Mouse (Mus musculus) embryonic facial prominence, embryonic 13.5 days (tissue): Measurements from ENCODE around the gene Prkg1. TPM values are rescaled to one million over a fixed set of nuclear protein-coding genes. Genes with fewer than 3 reads are reported as not detected.

Experiments used
- ATAC-seq: fragments of 200-750 bp; cut with Nextera tagmentation; 2 replicates; pipeline ENCODE4 v1.8.0; 2017; ENCODE audit warnings: low read depth; ENCODE audit not compliant: insufficient number of reproducible peaks, insufficient read depth, low FRiP score, low TSS enrichment
- H3K27ac ChIP-seq: fragments of 300-500 bp; sonication (generic); 2 replicates; pipeline ENCODE4 v1.5.1; 2015; ENCODE audit warnings: moderate library complexity, mild to moderate bottlenecking, inconsistent platforms
- H3K27me3 ChIP-seq: fragments of 300-500 bp; sonication (generic); 2 replicates; pipeline ENCODE4 v1.6.1; 2015; ENCODE audit warnings: mild to moderate bottlenecking, inconsistent platforms
- H3K36me3 ChIP-seq: fragments of 300-500 bp; sonication (generic); 2 replicates; pipeline ENCODE4 v1.6.1; 2015; ENCODE audit warnings: mild to moderate bottlenecking, inconsistent platforms
- H3K4me1 ChIP-seq: fragments of 300-500 bp; sonication (generic); 2 replicates; pipeline ENCODE4 v1.6.1; 2015; ENCODE audit warnings: inconsistent platforms
- H3K4me2 ChIP-seq: fragments of 300-500 bp; sonication (generic); 2 replicates; pipeline ENCODE4 v1.6.1; 2015; ENCODE audit warnings: moderate library complexity, mild to moderate bottlenecking, inconsistent platforms
- H3K4me3 ChIP-seq: fragments of 300-500 bp; sonication (generic); 2 replicates; pipeline ENCODE4 v1.5.1; 2015; ENCODE audit warnings: mild to moderate bottlenecking, inconsistent platforms
- H3K9ac ChIP-seq: fragments of 300-500 bp; sonication (generic); 2 replicates; pipeline ENCODE4 v1.6.1; 2015; ENCODE audit warnings: mild to moderate bottlenecking, inconsistent platforms
- H3K9me3 ChIP-seq: fragments of 300-500 bp; sonication (generic); 2 replicates; pipeline ENCODE4 v1.6.1; 2016; ENCODE audit warnings: inconsistent platforms
- WGBS: fragments of 180-500 bp; shearing (Covaris S2); methylation state at CpG from one replicate; pipeline ENCODE4 v1.1.7; 2015; ENCODE audit warnings: mixed read lengths; 5-methylcytosine and 5-hydroxymethylcytosine counted together
- polyA plus RNA-seq: library from polyadenylated mRNA; unstranded; fragments of >200 nt; fragmentation: Nextera tagmentation; extraction: Ambion mirVana; gene quantifications from 2 replicates; pipeline ENCODE4 v1.2.1, GENCODE M21; 2015

Gene Prkg1
- polyA plus RNA-seq, 1 experiment from 2014 or later = 9.1 TPM

GRCm38 (mm10) chr19:30890377-30890776, 874.5 kb downstream of the Prkg1 start:
- no peak overlapping the region for H3K4me3 ChIP-seq
- WGBS = 60% methylated on average over 2 of the region's 2 CpGs
- ATAC-seq = no peak
- no peaks in the 10 kb centered on the region for H3K27me3 ChIP-seq
- no peak overlapping the region for H3K4me2 ChIP-seq
- no peaks in the 10 kb centered on the region for H3K36me3 ChIP-seq
- no peak overlapping the region for H3K9ac ChIP-seq
- no peaks in the 10 kb centered on the region for H3K9me3 ChIP-seq
- H3K4me1 ChIP-seq = no peaks in the 10 kb centered on the region
- no peak overlapping the region for H3K27ac ChIP-seq

DNA sequence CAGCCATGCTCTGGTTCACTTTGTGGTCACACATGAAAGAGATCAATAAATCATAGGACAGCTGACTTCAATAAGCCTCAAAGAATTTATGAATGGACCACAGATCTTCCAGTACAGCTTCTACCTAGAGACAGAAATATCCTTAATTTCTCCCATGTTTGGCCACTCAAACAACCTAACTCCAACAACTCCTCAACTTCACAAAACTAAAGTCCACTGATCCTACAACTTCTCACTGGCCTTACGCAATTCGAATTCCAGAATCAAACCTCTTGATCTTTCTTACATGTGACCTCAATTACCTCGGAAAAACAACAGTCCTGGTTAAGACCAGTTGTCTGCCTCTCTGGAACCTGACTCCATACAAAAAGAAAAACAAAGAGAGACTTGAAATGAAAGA, 875.0 kb downstream of the Prkg1 start:
- no peak overlapping the region for H3K27ac ChIP-seq
- H3K4me3 ChIP-seq = no peak overlapping the region
- no peaks in the 10 kb centered on the region for H3K27me3 ChIP-seq
- no peaks in the 10 kb centered on the region for H3K36me3 ChIP-seq
- H3K9me3 ChIP-seq = no peaks in the 10 kb centered on the region
- WGBS = 29% methylated on average over 3 of the region's 3 CpGs
- no peak overlapping the region for H3K4me2 ChIP-seq
- no peak for ATAC-seq
- H3K9ac ChIP-seq = no peak overlapping the region
- no peaks in the 10 kb centered on the region for H3K4me1 ChIP-seq

GRCm38 (mm10) chr19:30861441-30861840, 903.4 kb downstream of the Prkg1 start:
- ATAC-seq = no peak
- Histone ChIP-seq H3K36me3 (no peaks in the 10 kb centered on the region), H3K9me3 (no peaks in the 10 kb centered on the region), H3K27me3 (no peaks in the 10 kb centered on the region), H3K4me1 (no peaks in the 10 kb centered on the region), H3K4me3 (no peak overlapping the region), H3K27ac (no peak overlapping the region), H3K9ac (no peak overlapping the region), H3K4me2 (no peak overlapping the region)
- WGBS = 67% methylated on average over 4 of the region's 4 CpGs

DNA sequence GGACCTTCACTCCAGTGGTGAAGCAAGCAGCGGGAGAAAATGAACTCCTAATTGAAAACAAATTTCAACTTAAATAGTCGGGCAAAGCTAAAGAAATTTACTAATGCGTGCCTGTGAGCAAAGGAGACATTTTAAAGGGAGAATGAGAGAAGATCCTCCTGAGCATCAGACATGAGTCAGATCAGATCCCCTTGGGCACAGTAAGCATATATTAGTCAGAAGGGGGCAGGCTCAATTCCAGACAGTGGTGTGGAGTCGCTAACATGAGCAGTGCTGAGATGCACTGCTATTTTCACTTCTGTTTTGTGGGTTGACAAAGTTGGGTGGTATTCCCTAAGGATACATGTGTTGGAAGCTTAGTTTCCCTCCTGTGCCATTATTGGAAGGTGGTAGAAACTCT, 913.8 kb downstream of the Prkg1 start:
- Histone ChIP-seq H3K27me3 (no peaks in the 10 kb centered on the region), H3K27ac (no peak overlapping the region), H3K4me3 (no peak overlapping the region), H3K36me3 (no peaks in the 10 kb centered on the region), H3K4me1 (no peaks in the 10 kb centered on the region), H3K9ac (no peak overlapping the region), H3K4me2 (no peak overlapping the region), H3K9me3 (no peaks in the 10 kb centered on the region)
- ATAC-seq = no peak
- WGBS = 37% methylated on average over 4 of the region's 4 CpGs

GRCm38 (mm10) chr19:30844916-30845315, 919.9 kb downstream of the Prkg1 start:
- 67% methylated on average over 4 of the region's 4 CpGs for WGBS
- no peak overlapping the region for H3K9ac ChIP-seq
- H3K4me1 ChIP-seq = peaks cover 3% of the 10 kb centered on the region; the same call in 1 of the 2 replicates
- H3K9me3 ChIP-seq = no peaks in the 10 kb centered on the region
- no peaks in the 10 kb centered on the region for H3K36me3 ChIP-seq
- H3K27me3 ChIP-seq = no peaks in the 10 kb centered on the region
- H3K27ac ChIP-seq = no peak overlapping the region
- H3K4me2 ChIP-seq = no peak overlapping the region
- H3K4me3 ChIP-seq = no peak overlapping the region
- ATAC-seq = no peak

DNA sequence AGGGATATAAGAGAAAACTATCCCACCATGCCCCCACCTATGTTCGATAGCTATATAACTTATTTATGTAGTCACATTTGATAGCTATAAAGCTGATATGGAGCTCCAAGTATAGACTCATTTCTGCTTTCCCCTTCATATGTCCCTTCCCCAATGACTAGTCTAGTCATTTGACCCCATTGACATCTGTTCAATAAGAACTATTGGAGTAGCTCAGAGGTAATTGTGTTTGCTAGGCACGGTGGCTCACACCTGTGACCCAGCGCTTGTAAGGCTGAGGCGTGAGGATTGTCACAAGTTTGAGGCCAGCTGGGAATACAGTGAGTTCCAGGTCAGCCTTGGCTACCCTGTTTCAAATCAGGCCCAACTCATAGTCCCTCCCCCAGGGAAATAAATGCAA, 921.2 kb downstream of the Prkg1 start:
- Histone ChIP-seq H3K27ac (no peak overlapping the region), H3K4me1 (peaks cover 3% of the 10 kb centered on the region; the same call in 1 of the 2 replicates), H3K4me2 (no peak overlapping the region), H3K9me3 (no peaks in the 10 kb centered on the region), H3K9ac (no peak overlapping the region), H3K36me3 (no peaks in the 10 kb centered on the region), H3K4me3 (no peak overlapping the region), H3K27me3 (no peaks in the 10 kb centered on the region)
- no peak for ATAC-seq
- 77% methylated on average over 4 of the region's 4 CpGs for WGBS

DNA sequence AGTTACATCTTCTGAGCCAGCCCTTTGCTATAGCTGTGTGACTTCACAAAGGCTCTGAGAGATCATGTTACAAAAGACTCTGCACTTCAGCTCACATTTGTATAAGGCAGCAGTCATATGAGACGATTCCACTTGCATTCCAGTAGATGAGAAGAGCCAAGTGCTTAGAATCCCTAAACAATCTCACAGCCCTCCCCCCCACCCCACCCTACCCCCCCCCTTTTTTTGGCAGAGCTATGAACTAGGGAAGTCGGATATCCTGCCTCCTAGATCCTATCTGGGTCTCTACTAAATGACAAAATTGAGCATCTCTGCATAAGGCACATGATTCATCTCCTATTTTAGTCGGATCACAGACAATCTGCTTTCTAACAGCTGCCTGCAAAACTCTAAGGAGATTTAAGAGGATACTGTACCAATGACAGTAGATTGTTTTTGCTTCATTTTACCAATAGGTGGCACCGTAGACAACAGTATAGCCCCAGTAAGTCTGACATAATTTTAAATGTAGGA, 921.7 kb downstream of the Prkg1 start:
- H3K27ac ChIP-seq = no peak overlapping the region

GRCm38 (mm10) chr19:30842640-30843039, 922.2 kb downstream of the Prkg1 start:
- no peak for ATAC-seq

More for the DNA sequence above, 921.7 kb downstream of the Prkg1 start:
- Histone ChIP-seq H3K9me3 (no peaks in the 10 kb centered on the region), H3K36me3 (no peaks in the 10 kb centered on the region), H3K4me2 (0 out of 2 replicates have a peak overlapping the region, but pooled peaks have one; percentile 16), H3K9ac (no peak overlapping the region), H3K27me3 (no peaks in the 10 kb centered on the region), H3K4me1 (peaks cover 3% of the 10 kb centered on the region; the same call in 1 of the 2 replicates), H3K4me3 (no peak overlapping the region)
- ATAC-seq = peak; percentile 62; the same call in 1 of the 2 replicates
- 4% methylated on average over 4 of the region's 4 CpGs for WGBS

GRCm38 (mm10) chr19:30833045-30833651, 931.7 kb downstream of the Prkg1 start:
- Histone ChIP-seq H3K27me3 (no peaks in the 10 kb centered on the region), H3K9me3 (0 out of 2 replicates have a peak, but pooled peaks cover 3% of the 10 kb centered on the region), H3K4me2 (no peak overlapping the region), H3K27ac (no peak overlapping the region), H3K4me3 (no peak overlapping the region), H3K36me3 (no peaks in the 10 kb centered on the region), H3K4me1 (no peaks in the 10 kb centered on the region), H3K9ac (no peak overlapping the region)
- no peak for ATAC-seq
- WGBS = 29% methylated on average over 1 of the region's 1 CpGs

More at GRCm38 (mm10) chr19:30842640-30843039, 922.2 kb downstream of the Prkg1 start:
- Histone ChIP-seq H3K27ac (no peak overlapping the region), H3K4me2 (no peak overlapping the region), H3K36me3 (no peaks in the 10 kb centered on the region), H3K27me3 (no peaks in the 10 kb centered on the region), H3K4me3 (no peak overlapping the region), H3K4me1 (peaks cover 3% of the 10 kb centered on the region; the same call in 1 of the 2 replicates), H3K9ac (no peak overlapping the region), H3K9me3 (no peaks in the 10 kb centered on the region)
- WGBS = 7% methylated on average over 1 of the region's 1 CpGs

- Histone ChIP-seq H3K9me3 (0 out of 2 replicates have a peak, but pooled peaks cover 3% of the 10 kb centered on the region), H3K9ac (no peak overlapping the region), H3K36me3 (no peaks in the 10 kb centered on the region), H3K4me2 (no peak overlapping the region), H3K27ac (no peak overlapping the region), H3K4me1 (no peaks in the 10 kb centered on the region), H3K27me3 (no peaks in the 10 kb centered on the region), H3K4me3 (no peak overlapping the region)
- WGBS = 86% methylated on average over 7 of the region's 7 CpGs
- ATAC-seq = no peak
These were observed 935.5 kb downstream of the Prkg1 start for GRCm38 (mm10) chr19:30829231-30829775.

GRCm38 (mm10) chr19:30827820-30828219, 937.0 kb downstream of the Prkg1 start:
- no peak overlapping the region for H3K27ac ChIP-seq
- no peaks in the 10 kb centered on the region for H3K4me1 ChIP-seq
- H3K27me3 ChIP-seq = no peaks in the 10 kb centered on the region
- H3K9ac ChIP-seq = no peak overlapping the region
- H3K36me3 ChIP-seq = no peaks in the 10 kb centered on the region
- ATAC-seq = no peak
- H3K9me3 ChIP-seq = 0 out of 2 replicates have a peak, but pooled peaks cover 3% of the 10 kb centered on the region
- WGBS = 80% methylated on average over 3 of the region's 3 CpGs
- no peak overlapping the region for H3K4me2 ChIP-seq
- no peak overlapping the region for H3K4me3 ChIP-seq

- Histone ChIP-seq H3K4me3 (no peak overlapping the region), H3K36me3 (no peaks in the 10 kb centered on the region), H3K9ac (no peak overlapping the region), H3K9me3 (0 out of 2 replicates have a peak, but pooled peaks cover 3% of the 10 kb centered on the region), H3K4me1 (no peaks in the 10 kb centered on the region), H3K27me3 (no peaks in the 10 kb centered on the region), H3K4me2 (no peak overlapping the region), H3K27ac (no peak overlapping the region)
- no peak for ATAC-seq
- WGBS = 55% methylated on average over 2 of the region's 2 CpGs
These were observed 938.7 kb downstream of the Prkg1 start for GRCm38 (mm10) chr19:30826106-30826505.
